Mouse (Mus musculus): ENCODE results near the gene Nectin1.

The Nectin1 gene

GRCm38 (mm10) chr9:43741277-43741676 is 2.5 kb upstream of the Nectin1 start:
- DNase-seq = no peak

GRCm38 (mm10) chr9:43742066-43742465 is 1.7 kb upstream of the Nectin1 start:
- no peak for DNase-seq

- peak; percentile 87 to 94 for DNase-seq
These were observed 710 bp upstream of the Nectin1 start for GRCm38 (mm10) chr9:43742902-43743646.

- peak; percentile 43 to 50 for DNase-seq
These were observed 576 bp downstream of the Nectin1 start for GRCm38 (mm10) chr9:43744138-43744981.

GRCm38 (mm10) chr9:43745051-43745792 is 1.4 kb downstream of the Nectin1 start:
- peak; percentile 46 to 49 for DNase-seq

- no peak for DNase-seq
These were observed 2.3 kb downstream of the Nectin1 start for GRCm38 (mm10) chr9:43745951-43746703.

- no peak for DNase-seq
These were observed 3.9 kb downstream of the Nectin1 start for GRCm38 (mm10) chr9:43747710-43748109.

- DNase-seq = no peak
These were observed 4.7 kb downstream of the Nectin1 start for GRCm38 (mm10) chr9:43748519-43748918.

- no peak for DNase-seq
These were observed 6.3 kb downstream of the Nectin1 start for GRCm38 (mm10) chr9:43750053-43750452.

GRCm38 (mm10) chr9:43751111-43751510 is 7.3 kb downstream of the Nectin1 start:
- no peak for DNase-seq

GRCm38 (mm10) chr9:43753481-43753880 is 9.7 kb downstream of the Nectin1 start:
- no peak for DNase-seq

GRCm38 (mm10) chr9:43754083-43754482 is 10.3 kb downstream of the Nectin1 start:
- DNase-seq = no peak

GRCm38 (mm10) chr9:43754768-43755197 is 11.0 kb downstream of the Nectin1 start:
- no peak for DNase-seq

GRCm38 (mm10) chr9:43755464-43755863 is 11.7 kb downstream of the Nectin1 start:
- DNase-seq = no peak

- DNase-seq = no peak
These were observed 12.1 kb downstream of the Nectin1 start for GRCm38 (mm10) chr9:43755928-43756327.

GRCm38 (mm10) chr9:43757225-43757624 is 13.4 kb downstream of the Nectin1 start:
- no peak for DNase-seq

- peak in 1 of 2 experiments; percentile 48 for DNase-seq
These were observed 14.5 kb downstream of the Nectin1 start for GRCm38 (mm10) chr9:43757972-43758965.

- no peak for DNase-seq
These were observed 16.3 kb downstream of the Nectin1 start for GRCm38 (mm10) chr9:43760078-43760477.

- no peak for DNase-seq
These were observed 17.5 kb downstream of the Nectin1 start for GRCm38 (mm10) chr9:43761181-43761820.

- DNase-seq = no peak
These were observed 18.2 kb downstream of the Nectin1 start for GRCm38 (mm10) chr9:43761941-43762340.

Measured in lung, adult 18-20 months (tissue).